Mouse (Mus musculus): ENCODE results near the gene Wdr6.

GRCm38 (mm10) chr9:108611488-108611887, 32.9 kb upstream of the Wdr6 start:
- TF ChIP-seq CTCF (IDR thresholded peaks at IDR 0.05; ENCODE audit: control insufficient read depth, insufficient read depth, low read length) (no peak), POLR2A (IDR thresholded peaks at IDR 0.05; ENCODE audit: borderline replicate concordance, control insufficient read depth, low read depth, low read length) (no peak)
